Mouse (Mus musculus): ENCODE data around the gene H2-M10.6.

DNA sequence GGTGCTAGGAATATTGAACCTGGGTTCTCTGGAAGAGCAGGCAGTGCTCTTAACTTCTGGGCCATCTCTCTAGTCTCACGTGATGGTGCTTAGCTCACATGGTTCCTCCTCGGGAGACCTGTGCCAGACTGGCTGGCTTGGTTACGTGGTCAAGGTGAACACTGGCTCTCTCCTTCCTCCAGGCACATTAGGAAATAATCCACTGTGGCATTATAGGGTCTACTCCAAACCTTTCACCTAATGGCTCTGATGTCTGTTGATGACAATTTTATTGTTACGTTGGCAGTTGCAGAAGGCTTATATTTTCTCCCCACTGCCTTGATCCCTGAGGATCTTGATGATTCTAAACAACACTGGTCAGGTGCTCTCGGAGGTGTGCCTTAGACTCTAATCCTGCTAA, 36.9 kb downstream of the H2-M10.6 start:
- TF ChIP-seq GATA1 (IDR thresholded peaks at IDR 0.05; ENCODE audit: borderline replicate concordance, low read length) (no peak), FLI1 (IDR thresholded peaks at IDR 0.05; ENCODE audit: low read length) (no peak)

Measured in megakaryocyte, embryonic 14.5 days (primary cell).